Mouse (Mus musculus) liver, postnatal 0 days (tissue): ENCODE data around the gene Olfr835. TPM values are rescaled to one million over a fixed set of nuclear protein-coding genes. Genes with fewer than 3 reads are reported as not detected.

ENCODE experiments used
- ATAC-seq: fragments of 200-750 bp; cut with Nextera tagmentation; 2 replicates; pipeline ENCODE4 v1.8.0; 2017; ENCODE audit warnings: mild to moderate bottlenecking, moderate library complexity
- DNase-seq: peaks from one replicate; pipeline ENCODE4 v3.0.0-alpha.2; 2016
- H3K27ac ChIP-seq: fragments of 300-500 bp; sonication (generic); 2 replicates; pipeline ENCODE4 v1.5.1; 2014; ENCODE audit warnings: antibody characterized with exemption, moderate library complexity, mild to moderate bottlenecking, low read depth
- H3K27me3 ChIP-seq: fragments of 300-500 bp; sonication (generic); 2 replicates; pipeline ENCODE4 v1.6.1; 2014; ENCODE audit warnings: low read length, control low read depth, mixed read lengths; ENCODE audit not compliant: insufficient read depth
- H3K36me3 ChIP-seq: fragments of 300-500 bp; sonication (generic); replicated peaks from 2 replicates; pipeline ENCODE4 v1.6.1; 2014; ENCODE audit warnings: mild to moderate bottlenecking, control low read depth, low read length, moderate library complexity, mixed read lengths; ENCODE audit not compliant: insufficient read depth
- H3K4me1 ChIP-seq: fragments of 300-500 bp; sonication (generic); 2 replicates; pipeline ENCODE4 v1.6.1; 2014; ENCODE audit warnings: antibody characterized with exemption, mild to moderate bottlenecking, control low read depth; ENCODE audit not compliant: insufficient read depth
- H3K4me2 ChIP-seq: fragments of 300-500 bp; sonication (generic); 2 replicates; pipeline ENCODE4 v1.6.1; 2014; ENCODE audit warnings: low read depth, mild to moderate bottlenecking, low read length, moderate library complexity, mixed read lengths
- H3K4me3 ChIP-seq: fragments of 300-500 bp; sonication (generic); 2 replicates; pipeline ENCODE4 v1.5.1; 2014; ENCODE audit warnings: low read depth, low read length
- H3K9ac ChIP-seq: fragments of 300-500 bp; sonication (generic); replicated peaks from 2 replicates; pipeline ENCODE4 v1.6.1; 2014; ENCODE audit warnings: mild to moderate bottlenecking, moderate library complexity
- H3K9me3 ChIP-seq: fragments of 300-500 bp; sonication (generic); 2 replicates; pipeline ENCODE4 v1.6.1; 2016; ENCODE audit warnings: mild to moderate bottlenecking, control low read depth, low read length, mixed read lengths
- CTCF ChIP-seq: sonication (generic); IDR thresholded peaks from 2 replicates; pipeline ENCODE4 v1.5.1; 2016; ENCODE audit warnings: antibody characterized with exemption, low read depth
- EP300 ChIP-seq: IDR thresholded peaks from 2 replicates; pipeline ENCODE4 v1.6.1; 2016; ENCODE audit warnings: antibody characterized with exemption, low read depth, mild to moderate bottlenecking
- WGBS: fragments of 180-500 bp; shearing (Covaris S2); extraction: QIAGEN DNeasy Blood & Tissue Kit; methylation state at CpG from one replicate; pipeline ENCODE4 v1.1.7; 2014; ENCODE audit not compliant: insufficient replicate concordance; 5-methylcytosine and 5-hydroxymethylcytosine counted together
- polyA plus RNA-seq: library from polyadenylated mRNA; unstranded; fragments of >200 nt; fragmentation: Nextera tagmentation; extraction: Ambion mirVana; gene quantifications from 2 replicates; pipeline ENCODE4 v1.2.1, GENCODE M21; 2015

The Olfr835 gene
- polyA plus RNA-seq = not detected in 2 replicates

GRCm38 (mm10) chr9:19032435-19032834 is at the start of gene Olfr835:
Gene Olfr835, plus strand, starts transcription at chr9:19032735.
- H3K36me3 ChIP-seq = no peaks in the 10 kb centered on the region
- 51% methylated on average over 1 of the region's 1 CpGs for WGBS
- no peaks in the 10 kb centered on the region for H3K27me3 ChIP-seq
- H3K4me1 ChIP-seq = no peaks in the 10 kb centered on the region
- no peaks in the 10 kb centered on the region for H3K9me3 ChIP-seq
- no peak within 1 kb of the TSS for H3K4me2 ChIP-seq
- no peak within 1 kb of the TSS for H3K27ac ChIP-seq
- DNase-seq = no peak
- no peak for TF ChIP-seq CTCF
- TF ChIP-seq EP300 = no peak
- no peak within 1 kb of the TSS for H3K4me3 ChIP-seq
- H3K9ac ChIP-seq = no peak within 1 kb of the TSS
- no peak for ATAC-seq

GRCm38 (mm10) chr9:18987690-18988089 is 44.8 kb upstream of the Olfr835 start, which contains the start of gene Olfr834:
Gene Olfr834, plus strand, starts transcription at chr9:18987990.
- no peaks in the 10 kb centered on the region for H3K9me3 ChIP-seq
- TF ChIP-seq CTCF = no peak
- no peak for TF ChIP-seq EP300
- no peak for ATAC-seq
- H3K9ac ChIP-seq = no peak within 1 kb of the TSS
- H3K27me3 ChIP-seq = no peaks in the 10 kb centered on the region
- H3K36me3 ChIP-seq = no peaks in the 10 kb centered on the region
- H3K4me1 ChIP-seq = no peaks in the 10 kb centered on the region
- DNase-seq = no peak
- H3K4me3 ChIP-seq = no peak within 1 kb of the TSS
- WGBS = 71% methylated on average over 3 of the region's 3 CpGs
- H3K27ac ChIP-seq = no peak within 1 kb of the TSS
- no peak within 1 kb of the TSS for H3K4me2 ChIP-seq

GRCm38 (mm10) chr9:19084986-19085385 is 52.5 kb downstream of the Olfr835 start:
- no peak overlapping the region for H3K4me3 ChIP-seq
- H3K27ac ChIP-seq = no peak overlapping the region
- no peaks in the 10 kb centered on the region for H3K36me3 ChIP-seq
- DNase-seq (no peak), ATAC-seq (no peak)
- WGBS = 26% methylated on average over 3 of the region's 3 CpGs
- TF ChIP-seq CTCF (no peak), EP300 (no peak)
- H3K4me2 ChIP-seq = no peak overlapping the region
- H3K9ac ChIP-seq = no peak overlapping the region
- H3K4me1 ChIP-seq = no peaks in the 10 kb centered on the region
- H3K9me3 ChIP-seq = no peaks in the 10 kb centered on the region
- no peaks in the 10 kb centered on the region for H3K27me3 ChIP-seq

Other genes with a start within 250 kb of the Olfr835 start
- not detected in 2 replicates for gene Olfr828, start 213.2 kb upstream of the Olfr835 start, polyA plus RNA-seq
- not detected in 2 replicates for gene Olfr829, start 177.8 kb upstream of the Olfr835 start, polyA plus RNA-seq
- not detected in 2 replicates for gene Olfr830, start 158.0 kb upstream of the Olfr835 start, polyA plus RNA-seq
- gene Olfr832, start 95.6 kb upstream of the Olfr835 start, polyA plus RNA-seq = not detected in 2 replicates
- not detected in 2 replicates for gene Olfr834, start 44.7 kb upstream of the Olfr835 start, polyA plus RNA-seq
- not detected in 2 replicates for gene Olfr836, start 87.6 kb downstream of the Olfr835 start, polyA plus RNA-seq
- gene Olfr837, start 103.6 kb downstream of the Olfr835 start, polyA plus RNA-seq = not detected in 2 replicates
- not detected in 2 replicates for gene Olfr839-ps1, start 144.6 kb downstream of the Olfr835 start, polyA plus RNA-seq
- gene Olfr843, start 219.3 kb downstream of the Olfr835 start, polyA plus RNA-seq = not detected in 2 replicates